Comparison of ENCODE assay signal across 8 mouse cellular contexts in the genomic region with DNA sequence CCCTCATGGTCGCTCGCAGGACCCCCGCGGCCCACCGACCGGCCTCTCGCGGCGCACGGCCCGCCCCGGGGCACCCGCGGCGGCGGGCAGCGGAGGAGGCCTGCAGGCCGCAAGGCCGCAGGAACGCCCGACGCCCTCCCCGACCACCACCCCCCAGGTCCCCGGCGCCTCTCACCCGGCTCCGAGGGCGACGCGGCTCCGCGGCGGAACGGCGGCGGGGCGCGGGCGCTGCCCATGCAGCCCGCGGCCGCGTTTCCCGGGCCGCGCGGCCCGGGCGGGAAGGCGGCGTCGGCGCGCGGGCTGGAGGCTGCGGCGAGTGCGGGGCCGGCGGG. TPM values are rescaled to one million over a fixed set of nuclear protein-coding genes. Genes with fewer than 3 reads are reported as not detected.
A peak's percentile ranks its signal among the peaks of the same experiment; 100 is the strongest.
DNase-seq lines count a peak whose midpoint lies in the region; ATAC-seq and TF ChIP-seq lines count a peak whose summit lies in the region.

No protein-coding gene starts in this region.

- no peak for TF ChIP-seq CTCF in left cerebral cortex, adult 2 months (IDR thresholded peaks at IDR 0.05)

- peak overlapping the region; percentile 96 for H3K27ac ChIP-seq in left cerebral cortex, adult 2 months
- peak overlapping the region; percentile 98 for H3K27ac ChIP-seq in embryonic facial prominence, embryonic 12.5 days
- peak overlapping the region; percentile 97 for H3K27ac ChIP-seq in intestine, embryonic 15.5 days
- H3K27ac ChIP-seq in neural tube, embryonic 12.5 days: peak overlapping the region; percentile 92

- peaks cover 30% of the 10 kb centered on the region for H3K4me1 ChIP-seq in embryonic facial prominence, embryonic 12.5 days
- peaks cover 14% of the 10 kb centered on the region for H3K4me1 ChIP-seq in intestine, embryonic 15.5 days (replicated peaks)
- H3K4me1 ChIP-seq in neural tube, embryonic 12.5 days: peaks cover 36% of the 10 kb centered on the region

- H3K4me2 ChIP-seq in embryonic facial prominence, embryonic 12.5 days (replicated peaks): peak overlapping the region; percentile 84
- peak overlapping the region; percentile 63 for H3K4me2 ChIP-seq in intestine, embryonic 15.5 days (replicated peaks)
- H3K4me2 ChIP-seq in neural tube, embryonic 12.5 days (replicated peaks): peak overlapping the region; percentile 79

- peak overlapping the region; percentile 100 for H3K9ac ChIP-seq in embryonic facial prominence, embryonic 12.5 days
- H3K9ac ChIP-seq in intestine, embryonic 15.5 days: peak overlapping the region; percentile 100
- peak overlapping the region; percentile 99 for H3K9ac ChIP-seq in neural tube, embryonic 12.5 days

- under 1% methylated on average over 37 of the region's 60 CpGs for whole genome bisulfite sequencing in embryonic facial prominence, embryonic 12.5 days
- 1% methylated on average over 51 of the region's 60 CpGs for WGBS in intestine, embryonic 15.5 days
- WGBS in neural tube, embryonic 12.5 days: 2% methylated on average over 51 of the region's 60 CpGs

- no peaks in the 10 kb centered on the region for H3K36me3 ChIP-seq in embryonic facial prominence, embryonic 12.5 days
- no peaks in the 10 kb centered on the region for H3K36me3 ChIP-seq in intestine, embryonic 15.5 days
- H3K36me3 ChIP-seq in neural tube, embryonic 12.5 days: no peaks in the 10 kb centered on the region; the same call in 1 of the 2 replicates

- H3K9me3 ChIP-seq in embryonic facial prominence, embryonic 12.5 days: no peaks in the 10 kb centered on the region
- H3K9me3 ChIP-seq in intestine, embryonic 15.5 days: no peaks in the 10 kb centered on the region
- no peaks in the 10 kb centered on the region for H3K9me3 ChIP-seq in neural tube, embryonic 12.5 days

- no peak; the same call in 1 of the 2 replicates for ATAC-seq in embryonic facial prominence, embryonic 12.5 days (ENCODE audit: insufficient number of reproducible peaks, insufficient read depth, low FRiP score, low TSS enrichment)
- peak; percentile 3; the same call in 1 of the 2 replicates for ATAC-seq in intestine, embryonic 15.5 days
- ATAC-seq in neural tube, embryonic 12.5 days (ENCODE audit: low FRiP score, low read depth): peak; percentile 7; the same call in 1 of the 2 replicates

- no peak for DNase-seq in left cerebral cortex, adult 2 months (ENCODE audit: extremely low spot score in 1 of 2, low spot score in 2 of 2)
- no peak for DNase-seq in left cerebral cortex, postnatal 36 days (ENCODE audit: low spot score in 2 of 2)
- no peak for DNase-seq in right cerebral cortex, postnatal 4 days
- DNase-seq in embryo, embryonic 10 days (ENCODE audit: low spot score): no peak
- DNase-seq in frontal cortex, postnatal 14 days (ENCODE audit: low spot score in 2 of 2): no peak

- H3K4me3 ChIP-seq in left cerebral cortex, adult 2 months: peak overlapping the region; percentile 98
- peak overlapping the region; percentile 99 for H3K4me3 ChIP-seq in embryonic facial prominence, embryonic 12.5 days
- H3K4me3 ChIP-seq in intestine, embryonic 15.5 days (replicated peaks): peak overlapping the region; percentile 100
- H3K4me3 ChIP-seq in neural tube, embryonic 12.5 days: peak overlapping the region; percentile 100

- no peaks in the 10 kb centered on the region for H3K27me3 ChIP-seq in embryonic facial prominence, embryonic 12.5 days
- H3K27me3 ChIP-seq in intestine, embryonic 15.5 days (replicated peaks): no peaks in the 10 kb centered on the region
- no peaks in the 10 kb centered on the region for H3K27me3 ChIP-seq in neural tube, embryonic 12.5 days (replicated peaks)

- intact Hi-C loops in left cerebral cortex, adult 2 months (cut with DNase I): loop anchor here (1.0 kb wide), 2 partner anchors 24 to 135 kb away; no protein-coding TSS in a partner anchor
- intact Hi-C loops in left cerebral cortex, postnatal 36 days (cut with DNase I): loop anchor here (2.0 to 5.0 kb wide), 2 partner anchors 39 to 135 kb away; no protein-coding TSS in a partner anchor

RNA-seq across cellular contexts. Expression of a gene that starts 0.3 kb away (rescaled TPM):
- total RNA-seq in left cerebral cortex, adult 2 months (2021): 100 to 1,000 TPM; 161 to 175 TPM
- 100 to 1,000 TPM; 145 to 177 TPM for total RNA-seq in left cerebral cortex, postnatal 36 days (2021)
- 73.1 and 102 TPM in 2 replicates for polyA plus RNA-seq in embryonic facial prominence, embryonic 12.5 days (2016; fragmentation: Nextera tagmentation; extraction: Ambion mirVana)
- 50.9 and 53.9 TPM in 2 replicates for polyA plus RNA-seq in intestine, embryonic 15.5 days (2015; fragmentation: Nextera tagmentation; extraction: Ambion mirVana)
- 96.8 and 98.8 TPM in 2 replicates for polyA plus RNA-seq in neural tube, embryonic 12.5 days (2016; fragmentation: Nextera tagmentation; extraction: Ambion mirVana)

RNA-seq across cellular contexts. Expression of a gene that starts 21.0 kb away (rescaled TPM):
- 10 to 100 TPM; 66.2 to 68.8 TPM for total RNA-seq in left cerebral cortex, adult 2 months (2021)
- 10 to 100 TPM; 58.2 to 62.2 TPM for total RNA-seq in left cerebral cortex, postnatal 36 days (2021)
- polyA plus RNA-seq in embryonic facial prominence, embryonic 12.5 days (2016; fragmentation: Nextera tagmentation; extraction: Ambion mirVana): 55.5 and 58.2 TPM in 2 replicates
- polyA plus RNA-seq in intestine, embryonic 15.5 days (2015; fragmentation: Nextera tagmentation; extraction: Ambion mirVana): 51.7 and 52.5 TPM in 2 replicates
- 60.0 and 61.0 TPM in 2 replicates for polyA plus RNA-seq in neural tube, embryonic 12.5 days (2016; fragmentation: Nextera tagmentation; extraction: Ambion mirVana)
